Mouse (Mus musculus) neural tube, embryonic 11.5 days (tissue): ENCODE measurements around the gene Hint2. TPM values are rescaled to one million over a fixed set of nuclear protein-coding genes. Genes with fewer than 3 reads are reported as not detected.

Experiments used
- ATAC-seq: fragments of 200-750 bp; cut with Nextera tagmentation; 2 replicates; pipeline ENCODE4 v1.8.0; 2017; ENCODE audit warnings: moderate number of reproducible peaks, mild to moderate bottlenecking, moderate TSS enrichment, moderate library complexity; ENCODE audit not compliant: insufficient read depth, low FRiP score, low TSS enrichment
- DNase-seq: peaks from one replicate; pipeline ENCODE4 v3.0.0-alpha.2; 2015; ENCODE audit warnings: low spot score
- H3K27ac ChIP-seq: fragments of 300-500 bp; sonication (generic); 2 replicates; pipeline ENCODE4 v1.5.1; 2014; ENCODE audit warnings: low read depth, mild to moderate bottlenecking, low read length
- H3K27me3 ChIP-seq: fragments of 300-500 bp; sonication (generic); 2 replicates; pipeline ENCODE4 v1.6.1; 2014; ENCODE audit warnings: mild to moderate bottlenecking, low read length, mixed read lengths; ENCODE audit not compliant: control insufficient read depth, insufficient read depth
- H3K36me3 ChIP-seq: fragments of 300-500 bp; sonication (generic); 2 replicates; pipeline ENCODE4 v1.6.1; 2014; ENCODE audit warnings: mild to moderate bottlenecking, low read length, moderate library complexity, mixed read lengths; ENCODE audit not compliant: control insufficient read depth, insufficient read depth
- H3K4me1 ChIP-seq: fragments of 300-500 bp; sonication (generic); 2 replicates; pipeline ENCODE4 v1.6.1; 2014; ENCODE audit warnings: low read length, mixed read lengths; ENCODE audit not compliant: control insufficient read depth, insufficient read depth
- H3K4me2 ChIP-seq: fragments of 300-500 bp; sonication (generic); 2 replicates; pipeline ENCODE4 v1.6.1; 2014; ENCODE audit warnings: low read depth, mild to moderate bottlenecking, moderate library complexity
- H3K4me3 ChIP-seq: fragments of 300-500 bp; sonication (generic); 2 replicates; pipeline ENCODE4 v1.5.1; 2014; ENCODE audit warnings: low read depth, low read length
- H3K9ac ChIP-seq: fragments of 300-500 bp; sonication (generic); 2 replicates; pipeline ENCODE4 v1.6.1; 2014; ENCODE audit warnings: mild to moderate bottlenecking, low read length
- H3K9me3 ChIP-seq: fragments of 300-500 bp; sonication (generic); 2 replicates; pipeline ENCODE4 v1.6.1; 2016; ENCODE audit warnings: low read length; ENCODE audit not compliant: control insufficient read depth
- WGBS: fragments of 180-500 bp; shearing (Covaris S2); extraction: QIAGEN DNeasy Blood & Tissue Kit; methylation state at CpG from one replicate; pipeline ENCODE4 v1.1.7; 2014; 5-methylcytosine and 5-hydroxymethylcytosine counted together
- polyA plus RNA-seq: library from polyadenylated mRNA; unstranded; fragments of >200 nt; fragmentation: Nextera tagmentation; extraction: Ambion mirVana; gene quantifications from 2 replicates; pipeline ENCODE4 v1.2.1, GENCODE M21; 2014

The Hint2 gene
- polyA plus RNA-seq, 1 experiment from 2014 or later, result 65.4 TPM

- Histone ChIP-seq H3K4me3 (peak overlapping the region; percentile 69), H3K9ac (peak overlapping the region; percentile 77), H3K9me3 (no peaks in the 10 kb centered on the region), H3K4me1 (0 out of 2 replicates have a peak, but pooled peaks cover 7% of the 10 kb centered on the region), H3K4me2 (peak overlapping the region; percentile 91), H3K36me3 (no peaks in the 10 kb centered on the region), H3K27ac (0 out of 2 replicates have a peak overlapping the region, but pooled peaks have one; percentile 5), H3K27me3 (0 out of 2 replicates have a peak, but pooled peaks cover 6% of the 10 kb centered on the region)
- ATAC-seq, result peak; percentile 76
- under 1% methylated on average over 13 of the region's 25 CpGs for WGBS
- no peak for DNase-seq
These were observed 13.1 kb upstream of the Hint2 start for GRCm38 (mm10) chr4:43669428-43669794.

GRCm38 (mm10) chr4:43668782-43669427 is 12.6 kb upstream of the Hint2 start, which contains the start of the genes Tmem8b and Fam221b:
TSS of gene Tmem8b (plus strand) at chr4:43668971.
TSS of gene Fam221b (minus strand) at chr4:43669145.
- no peaks in the 10 kb centered on the region for H3K9me3 ChIP-seq
- H3K27me3 ChIP-seq, result 0 out of 2 replicates have a peak, but pooled peaks cover 7% of the 10 kb centered on the region
- H3K4me1 ChIP-seq, result 0 out of 2 replicates have a peak, but pooled peaks cover 7% of the 10 kb centered on the region
- peak within 1 kb of the TSS; percentile 91 for H3K4me2 ChIP-seq
- DNase-seq, result peak; percentile 90
- H3K9ac ChIP-seq, result peak within 1 kb of the TSS; percentile 77
- 2% methylated on average over 35 of the region's 41 CpGs for WGBS
- H3K36me3 ChIP-seq, result no peaks in the 10 kb centered on the region
- ATAC-seq, result peak; percentile 91
- peak within 1 kb of the TSS; percentile 69 for H3K4me3 ChIP-seq
- H3K27ac ChIP-seq, result 0 out of 2 replicates have a peak within 1 kb of the TSS, but pooled peaks have one; percentile 5

- WGBS, result 21% methylated on average over 4 of the region's 4 CpGs
- H3K4me2 ChIP-seq, result no peak overlapping the region
- no peaks in the 10 kb centered on the region for H3K36me3 ChIP-seq
- no peak for ATAC-seq
- no peak overlapping the region for H3K27ac ChIP-seq
- DNase-seq, result no peak
- 0 out of 2 replicates have a peak, but pooled peaks cover 7% of the 10 kb centered on the region for H3K4me1 ChIP-seq
- H3K27me3 ChIP-seq, result 0 out of 2 replicates have a peak, but pooled peaks cover 7% of the 10 kb centered on the region
- H3K9me3 ChIP-seq, result no peaks in the 10 kb centered on the region
- H3K4me3 ChIP-seq, result no peak overlapping the region
- no peak overlapping the region for H3K9ac ChIP-seq
These were observed 10.1 kb upstream of the Hint2 start for GRCm38 (mm10) chr4:43666412-43666811.

- DNase-seq (no peak), ATAC-seq (no peak)
- no peak overlapping the region for H3K9ac ChIP-seq
- H3K4me3 ChIP-seq, result no peak overlapping the region
- H3K4me1 ChIP-seq, result peaks cover 7% of the 10 kb centered on the region; the same call in 1 of the 2 replicates
- no peak overlapping the region for H3K27ac ChIP-seq
- no peaks in the 10 kb centered on the region for H3K36me3 ChIP-seq
- no peak overlapping the region for H3K4me2 ChIP-seq
- H3K9me3 ChIP-seq, result no peaks in the 10 kb centered on the region
- 61% methylated on average over 4 of the region's 4 CpGs for WGBS
- H3K27me3 ChIP-seq, result no peaks in the 10 kb centered on the region
These were observed 880 bp upstream of the Hint2 start for GRCm38 (mm10) chr4:43657146-43657545.

- Histone ChIP-seq H3K4me1 (peaks cover 7% of the 10 kb centered on the region; the same call in 1 of the 2 replicates), H3K36me3 (no peaks in the 10 kb centered on the region), H3K9ac (peak overlapping the region; percentile 91), H3K4me2 (peak overlapping the region; percentile 80), H3K4me3 (peak overlapping the region; percentile 79), H3K9me3 (no peaks in the 10 kb centered on the region), H3K27ac (peak overlapping the region; percentile 83), H3K27me3 (no peaks in the 10 kb centered on the region)
- DNase-seq (no peak), ATAC-seq (peak; percentile 35)
- WGBS, result 8% methylated on average over 26 of the region's 34 CpGs
These were observed 469 bp downstream of the Hint2 start for GRCm38 (mm10) chr4:43655656-43656338.

- ATAC-seq (no peak), DNase-seq (peak; percentile 72)
- Histone ChIP-seq H3K36me3 (no peaks in the 10 kb centered on the region; the same call in 1 of the 2 replicates), H3K4me1 (peaks cover 7% of the 10 kb centered on the region; the same call in 1 of the 2 replicates), H3K9ac (no peak within 1 kb of the TSS; the same call in 1 of the 2 replicates), H3K9me3 (no peaks in the 10 kb centered on the region), H3K4me2 (peak within 1 kb of the TSS; percentile 32), H3K27me3 (no peaks in the 10 kb centered on the region), H3K27ac (no peak within 1 kb of the TSS), H3K4me3 (peak within 1 kb of the TSS; percentile 19; the same call in 1 of the 2 replicates)
- WGBS, result 17% methylated on average over 24 of the region's 24 CpGs
These were observed 2.9 kb downstream of the Hint2 start, which contains the start of gene Spag8 for GRCm38 (mm10) chr4:43653161-43654015. TSS of gene Spag8 (minus strand) at chr4:43653594.

- H3K9ac ChIP-seq, result no peak overlapping the region; the same call in 1 of the 2 replicates
These were observed 3.5 kb downstream of the Hint2 start for GRCm38 (mm10) chr4:43652726-43653125.

GRCm38 (mm10) chr4:43649783-43650182 is 6.5 kb downstream of the Hint2 start:
- ATAC-seq (no peak), DNase-seq (no peak)
- Histone ChIP-seq H3K27me3 (no peaks in the 10 kb centered on the region), H3K36me3 (no peaks in the 10 kb centered on the region; the same call in 1 of the 2 replicates), H3K9ac (no peak overlapping the region), H3K9me3 (no peaks in the 10 kb centered on the region), H3K27ac (no peak overlapping the region), H3K4me2 (no peak overlapping the region), H3K4me3 (no peak overlapping the region), H3K4me1 (no peaks in the 10 kb centered on the region)
- WGBS, result 91% methylated on average over 3 of the region's 3 CpGs

More at GRCm38 (mm10) chr4:43652726-43653125, 3.5 kb downstream of the Hint2 start:
- ATAC-seq (no peak), DNase-seq (no peak)
- peak overlapping the region; percentile 32 for H3K4me2 ChIP-seq
- H3K4me1 ChIP-seq, result peaks cover 7% of the 10 kb centered on the region; the same call in 1 of the 2 replicates
- no peaks in the 10 kb centered on the region for H3K9me3 ChIP-seq
- no peak overlapping the region for H3K4me3 ChIP-seq
- no peaks in the 10 kb centered on the region for H3K27me3 ChIP-seq
- WGBS, result 94% methylated on average over 4 of the region's 4 CpGs
- H3K36me3 ChIP-seq, result no peaks in the 10 kb centered on the region; the same call in 1 of the 2 replicates
- no peak overlapping the region for H3K27ac ChIP-seq
